Mouse (Mus musculus) liver, embryonic 11.5 days (tissue): ENCODE data around the gene Msh6. TPM values are rescaled to one million over a fixed set of nuclear protein-coding genes. Genes with fewer than 3 reads are reported as not detected.
"Not testable (repeated sequence)": the region's sequence is repeated elsewhere in the genome, so short reads cannot be mapped to it uniquely, and the experiment has no call there.

ENCODE experiments used
- ATAC-seq: fragments of 200-750 bp; cut with Nextera tagmentation; replicated peaks from 2 replicates; pipeline ENCODE4 v1.8.0; 2017; ENCODE audit warnings: moderate number of reproducible peaks, mild to moderate bottlenecking, moderate TSS enrichment, moderate library complexity; ENCODE audit not compliant: low FRiP score
- DNase-seq: peaks from one replicate; pipeline ENCODE4 v3.0.0-alpha.2; 2017; ENCODE audit warnings: low spot score
- H3K27ac ChIP-seq: fragments of 300-500 bp; sonication (generic); 2 replicates; pipeline ENCODE4 v1.5.1; 2014; ENCODE audit warnings: mild to moderate bottlenecking, low read depth, low read length, control low read depth
- H3K27me3 ChIP-seq: fragments of 300-500 bp; sonication (generic); replicated peaks from 2 replicates; pipeline ENCODE4 v1.6.1; 2014; ENCODE audit warnings: low read length, mixed read lengths; ENCODE audit not compliant: control insufficient read depth, insufficient read depth
- H3K36me3 ChIP-seq: fragments of 300-500 bp; sonication (generic); 2 replicates; pipeline ENCODE4 v1.6.1; 2014; ENCODE audit warnings: mild to moderate bottlenecking, low read length, moderate library complexity, mixed read lengths; ENCODE audit not compliant: control insufficient read depth, insufficient read depth
- H3K4me1 ChIP-seq: fragments of 300-500 bp; sonication (generic); replicated peaks from 2 replicates; pipeline ENCODE4 v1.6.1; 2014; ENCODE audit warnings: low read length, mixed read lengths; ENCODE audit not compliant: control insufficient read depth, insufficient read depth
- H3K4me2 ChIP-seq: fragments of 300-500 bp; sonication (generic); 2 replicates; pipeline ENCODE4 v1.6.1; 2014; ENCODE audit warnings: mild to moderate bottlenecking, control low read depth, moderate library complexity
- H3K4me3 ChIP-seq: fragments of 300-500 bp; sonication (generic); 2 replicates; pipeline ENCODE4 v1.5.1; 2014; ENCODE audit warnings: low read depth, low read length, control low read depth
- H3K9ac ChIP-seq: fragments of 300-500 bp; sonication (generic); 2 replicates; pipeline ENCODE4 v1.6.1; 2014; ENCODE audit warnings: low read depth, low read length, control low read depth
- H3K9me3 ChIP-seq: fragments of 300-500 bp; sonication (generic); 2 replicates; pipeline ENCODE4 v1.6.1; 2016; ENCODE audit warnings: low read length, inconsistent platforms, mixed read lengths; ENCODE audit not compliant: control insufficient read depth
- WGBS: fragments of 180-500 bp; shearing (Covaris S2); extraction: QIAGEN DNeasy Blood & Tissue Kit; methylation state at CpG from one replicate; pipeline ENCODE4 v1.1.7; 2014; 5-methylcytosine and 5-hydroxymethylcytosine counted together
- polyA plus RNA-seq: library from polyadenylated mRNA; unstranded; fragments of >200 nt; fragmentation: Nextera tagmentation; extraction: Ambion mirVana; gene quantifications from 2 replicates; pipeline ENCODE4 v1.2.1, GENCODE M21; 2014

Gene Msh6
- polyA plus RNA-seq, 1 experiment from 2014 or later: 69.0 TPM

DNA sequence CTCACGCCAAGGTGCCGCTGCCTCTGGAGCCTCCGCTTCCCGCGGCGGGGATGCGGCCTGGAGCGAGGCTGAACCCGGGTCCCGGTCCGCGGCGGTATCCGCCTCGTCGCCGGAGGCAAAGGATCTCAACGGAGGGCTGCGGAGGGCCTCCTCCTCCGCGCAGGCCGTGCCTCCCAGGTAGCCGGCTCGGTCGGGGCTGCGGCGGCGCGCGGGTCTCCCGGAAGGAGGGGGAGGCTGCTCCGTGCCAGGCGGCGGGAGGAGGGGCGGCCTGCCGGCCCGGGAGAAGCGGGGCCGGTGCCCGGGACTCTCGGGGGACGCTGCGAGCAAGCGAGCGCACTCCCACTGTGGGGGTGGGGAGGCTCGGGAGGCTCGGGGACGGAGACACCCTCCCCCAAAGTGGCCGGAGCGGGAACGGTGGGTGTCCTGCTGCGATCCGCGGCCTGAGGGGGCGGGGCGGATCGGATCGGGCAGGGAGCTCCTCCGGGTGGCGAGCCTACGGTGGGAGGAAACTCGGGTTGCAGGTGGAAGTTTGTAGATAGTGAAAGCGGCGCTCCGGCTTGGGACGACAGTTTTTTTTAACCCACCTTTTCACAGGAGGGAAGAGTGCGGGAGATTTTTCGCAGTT lies 479 bp downstream of the Msh6 start:
- under 1% methylated on average over 65 of the region's 68 CpGs for WGBS

DNA sequence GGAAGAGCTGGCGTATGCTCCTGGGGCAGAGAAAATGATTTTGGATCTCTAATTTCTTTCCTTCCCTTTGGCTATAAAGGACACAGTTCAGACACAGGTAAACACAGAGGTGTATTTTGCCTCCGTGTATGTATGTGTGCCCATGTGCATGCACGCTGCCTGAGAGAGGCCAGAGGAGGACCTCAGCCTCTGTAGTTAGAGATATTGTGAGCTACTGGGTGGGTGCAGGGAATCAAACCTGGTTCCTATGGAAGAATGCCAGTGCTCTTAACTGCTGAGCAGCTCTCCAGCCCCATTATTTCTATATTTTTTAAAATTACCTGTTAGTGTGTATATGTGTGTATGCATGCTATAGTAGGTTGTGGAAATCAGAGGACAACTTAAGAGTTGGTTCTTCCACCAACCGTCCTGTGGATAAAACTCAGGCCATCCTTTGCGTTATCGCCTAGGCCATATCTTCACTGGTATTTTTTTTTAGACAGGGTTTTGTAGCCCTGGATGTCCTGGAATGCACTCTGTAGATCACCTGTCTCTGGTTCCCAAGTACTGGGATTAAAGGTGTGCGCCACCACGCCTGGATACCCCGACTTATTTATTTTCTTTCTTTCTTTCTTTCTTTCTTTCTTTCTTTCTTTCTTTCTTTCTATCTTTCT lies 1.4 kb downstream of the Msh6 start:
- H3K9me3 ChIP-seq: no peaks in the 10 kb centered on the region
- WGBS: 65% methylated on average over 9 of the region's 9 CpGs
- ATAC-seq (no peak), DNase-seq (no peak)
- no peaks in the 10 kb centered on the region for H3K27me3 ChIP-seq
- H3K4me1 ChIP-seq: peaks cover 10% of the 10 kb centered on the region
- H3K4me2 ChIP-seq: peak overlapping the region; percentile 86
- H3K27ac ChIP-seq: 0 out of 2 replicates have a peak overlapping the region, but pooled peaks have one; percentile 84
- H3K4me3 ChIP-seq: peak overlapping the region; percentile 86
- peaks cover 15% of the 10 kb centered on the region for H3K36me3 ChIP-seq
- H3K9ac ChIP-seq: peak overlapping the region; percentile 94

More for the DNA sequence above, 479 bp downstream of the Msh6 start:
- ATAC-seq: peak; percentile 59
- Histone ChIP-seq H3K9me3 (no peaks in the 10 kb centered on the region), H3K4me3 (peak overlapping the region; percentile 86), H3K27ac (peak overlapping the region; percentile 84), H3K4me1 (peaks cover 10% of the 10 kb centered on the region), H3K4me2 (peak overlapping the region; percentile 86), H3K27me3 (no peaks in the 10 kb centered on the region), H3K9ac (peak overlapping the region; percentile 94), H3K36me3 (peaks cover 12% of the 10 kb centered on the region; the same call in 1 of the 2 replicates)
- DNase-seq: peak; percentile 77

DNA sequence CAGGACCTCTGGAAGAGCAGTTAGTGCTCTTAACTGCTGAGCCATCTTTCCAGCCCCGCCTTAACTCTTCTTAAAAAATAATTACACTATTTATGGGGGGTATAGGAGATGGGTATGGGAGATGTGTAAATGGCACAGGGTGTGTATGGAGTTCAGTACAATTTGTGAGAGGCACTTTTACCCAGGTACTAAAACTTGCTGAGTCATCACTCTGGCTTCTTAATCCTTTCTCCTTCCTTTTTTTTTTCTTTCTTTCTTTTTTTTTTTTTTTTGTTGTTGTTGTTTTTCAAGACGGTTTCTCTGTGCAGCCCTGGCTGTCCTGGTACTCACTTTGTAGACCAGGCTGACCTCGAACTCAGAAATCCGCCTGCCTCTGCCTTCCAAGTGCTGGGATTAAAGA lies 2.1 kb downstream of the Msh6 start:
- 81% methylated on average over 4 of the region's 4 CpGs for WGBS
- H3K27me3 ChIP-seq, ATAC-seq, H3K4me3 ChIP-seq, H3K27ac ChIP-seq, H3K9ac ChIP-seq, DNase-seq, H3K9me3 ChIP-seq: not testable (repeated sequence)
- peak overlapping the region; percentile 86 for H3K4me2 ChIP-seq
- peaks cover 18% of the 10 kb centered on the region for H3K36me3 ChIP-seq
- H3K4me1 ChIP-seq: peaks cover 10% of the 10 kb centered on the region

GRCm38 (mm10) chr17:87979696-87980095 lies 4.8 kb downstream of the Msh6 start:
- Histone ChIP-seq H3K4me1 (peaks cover 10% of the 10 kb centered on the region), H3K36me3 (peaks cover 27% of the 10 kb centered on the region)
- H3K27me3 ChIP-seq, H3K4me3 ChIP-seq, H3K4me2 ChIP-seq, ATAC-seq, H3K9ac ChIP-seq, DNase-seq, H3K9me3 ChIP-seq, H3K27ac ChIP-seq: not testable (repeated sequence)
- WGBS: 89% methylated on average over 1 of the region's 1 CpGs

DNA sequence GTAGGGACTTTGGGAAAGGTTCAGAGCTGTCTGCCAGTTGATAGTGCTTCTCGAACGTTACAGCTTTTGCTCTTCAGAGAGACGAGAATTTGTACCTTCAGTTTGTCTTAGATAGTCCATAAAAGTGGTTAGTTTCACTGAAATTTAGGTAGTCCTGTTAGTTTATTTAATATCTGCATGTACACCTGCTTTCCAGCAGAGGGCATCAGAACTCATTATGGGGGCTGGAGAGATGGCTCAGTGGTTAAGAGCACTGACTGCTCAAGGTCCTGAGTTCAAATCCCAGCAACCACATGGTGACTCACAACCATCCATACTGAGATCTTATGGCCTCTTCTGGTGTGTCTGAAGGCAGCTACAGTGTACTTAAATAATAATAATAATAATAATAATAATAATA lies 7.2 kb downstream of the Msh6 start:
- Histone ChIP-seq H3K4me3 (no peak overlapping the region), H3K9ac (no peak overlapping the region), H3K4me2 (no peak overlapping the region), H3K27me3 (no peaks in the 10 kb centered on the region), H3K9me3 (no peaks in the 10 kb centered on the region), H3K4me1 (peaks cover 3% of the 10 kb centered on the region), H3K36me3 (peaks cover 47% of the 10 kb centered on the region), H3K27ac (no peak overlapping the region)
- 84% methylated on average over 3 of the region's 3 CpGs for WGBS
- ATAC-seq (no peak), DNase-seq (no peak)

GRCm38 (mm10) chr17:87983313-87983712 lies 8.5 kb downstream of the Msh6 start:
- Histone ChIP-seq H3K4me1 (no peaks in the 10 kb centered on the region), H3K27me3 (no peaks in the 10 kb centered on the region), H3K4me2 (no peak overlapping the region), H3K36me3 (peaks cover 45% of the 10 kb centered on the region), H3K9ac (no peak overlapping the region), H3K4me3 (no peak overlapping the region), H3K27ac (no peak overlapping the region), H3K9me3 (no peaks in the 10 kb centered on the region)
- 71% methylated on average over 4 of the region's 4 CpGs for WGBS
- no peak for ATAC-seq
- DNase-seq: no peak

- DNase-seq (peak; percentile 28), ATAC-seq (no peak)
- WGBS: 93% methylated on average over 20 of the region's 20 CpGs
- H3K4me2 ChIP-seq: no peak overlapping the region
- H3K9ac ChIP-seq: no peak overlapping the region
- H3K9me3 ChIP-seq: no peaks in the 10 kb centered on the region
- H3K4me3 ChIP-seq: no peak overlapping the region
- no peaks in the 10 kb centered on the region for H3K27me3 ChIP-seq
- H3K36me3 ChIP-seq: peaks cover 50% of the 10 kb centered on the region
- H3K27ac ChIP-seq: no peak overlapping the region
- no peaks in the 10 kb centered on the region for H3K4me1 ChIP-seq
Observed at GRCm38 (mm10) chr17:87984440-87985214, 9.8 kb downstream of the Msh6 start.

DNA sequence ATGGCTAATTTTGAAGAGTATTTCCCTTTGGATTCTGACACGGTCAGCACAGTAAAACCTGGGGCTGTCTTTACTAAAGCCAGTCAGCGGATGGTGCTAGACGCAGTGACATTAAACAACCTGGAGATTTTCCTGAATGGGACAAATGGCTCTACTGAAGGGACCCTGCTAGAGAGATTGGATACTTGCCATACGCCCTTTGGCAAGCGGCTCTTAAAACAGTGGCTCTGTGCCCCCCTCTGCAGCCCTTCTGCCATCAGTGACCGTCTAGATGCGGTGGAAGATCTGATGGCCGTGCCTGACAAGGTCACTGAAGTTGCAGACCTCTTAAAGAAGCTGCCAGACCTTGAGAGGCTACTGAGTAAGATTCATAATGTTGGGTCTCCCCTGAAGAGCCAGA lies 11.1 kb downstream of the Msh6 start:
- Histone ChIP-seq H3K27me3 (no peaks in the 10 kb centered on the region), H3K9me3 (no peaks in the 10 kb centered on the region), H3K4me3 (no peak overlapping the region), H3K4me1 (no peaks in the 10 kb centered on the region), H3K27ac (no peak overlapping the region), H3K9ac (no peak overlapping the region), H3K36me3 (peaks cover 48% of the 10 kb centered on the region), H3K4me2 (no peak overlapping the region)
- ATAC-seq (no peak), DNase-seq (peak; percentile 23)
- WGBS: 89% methylated on average over 8 of the region's 8 CpGs
